Mouse (Mus musculus) CH12F3 (cell line): ENCODE data around the gene Tbc1d16.

Source experiments
- in situ Hi-C: fragments of 300-500 bp; cut with MboI; formaldehyde crosslinking; loops from 2 replicates; pipeline ENCODE4 v1.14.3; 2020; ENCODE audit warnings: low sequenced_read_pairs

Tbc1d16 gene

DNA sequence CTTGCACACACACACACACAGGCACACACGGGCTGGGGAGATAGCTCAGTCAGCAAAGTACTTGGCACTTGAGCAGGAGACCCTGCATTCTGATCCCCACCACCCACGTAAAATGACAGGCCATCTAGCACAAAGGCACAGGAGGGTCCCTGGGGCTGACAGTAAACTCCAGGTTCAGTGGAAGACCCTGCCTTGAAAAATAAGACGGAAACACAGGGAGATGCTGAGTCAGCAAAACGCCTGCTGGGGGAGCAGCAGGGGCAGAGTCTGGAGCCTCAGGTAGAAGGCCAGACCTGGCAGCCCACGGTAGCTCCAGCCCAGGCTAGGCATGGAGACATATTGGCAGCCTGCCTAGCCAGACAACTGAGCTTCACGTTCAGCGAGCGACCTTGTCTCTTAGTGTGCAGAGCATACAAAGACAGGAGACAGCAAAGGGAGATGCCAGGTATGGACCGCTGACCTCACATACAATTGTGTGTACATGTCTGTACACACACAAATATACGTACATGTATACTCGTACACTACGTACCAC lies 46.4 kb downstream of the Tbc1d16 start:
- in situ Hi-C loops = no loop called here

DNA sequence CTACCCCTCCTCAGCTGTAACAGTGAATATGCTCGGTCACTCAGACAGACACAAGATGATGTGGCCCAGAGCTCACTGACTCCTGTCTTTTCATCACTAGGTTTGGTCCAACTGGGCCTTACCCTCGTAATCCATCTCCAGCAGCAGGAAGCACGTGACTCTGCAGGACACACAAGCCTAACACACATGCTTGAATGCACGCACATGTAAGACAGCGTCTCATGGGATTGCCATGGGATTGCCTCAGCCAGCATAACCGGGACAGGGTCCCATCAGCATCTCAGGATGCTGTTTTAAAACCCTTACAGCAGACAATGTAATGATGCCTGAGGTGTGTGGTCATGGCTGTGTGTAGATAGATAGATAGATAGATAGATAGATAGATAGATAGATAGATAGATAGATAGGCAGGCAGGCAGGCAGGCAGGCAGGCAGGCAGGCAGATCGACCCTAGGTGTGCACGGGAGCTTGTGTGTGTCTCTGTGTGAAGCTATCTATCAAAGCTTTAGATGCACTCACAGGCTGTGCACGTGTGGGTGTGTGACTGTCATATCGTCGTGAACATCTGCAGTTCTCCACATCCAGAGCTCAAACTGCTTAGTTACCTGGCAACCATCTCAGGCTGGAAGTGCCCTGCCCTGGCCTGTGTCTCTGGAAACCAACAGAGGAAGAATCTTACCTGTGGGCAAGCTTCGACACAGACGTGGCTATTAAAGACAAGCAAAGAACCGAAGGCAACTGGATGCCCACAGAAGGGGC lies 47.3 kb downstream of the Tbc1d16 start:
- in situ Hi-C loops = no loop called here

DNA sequence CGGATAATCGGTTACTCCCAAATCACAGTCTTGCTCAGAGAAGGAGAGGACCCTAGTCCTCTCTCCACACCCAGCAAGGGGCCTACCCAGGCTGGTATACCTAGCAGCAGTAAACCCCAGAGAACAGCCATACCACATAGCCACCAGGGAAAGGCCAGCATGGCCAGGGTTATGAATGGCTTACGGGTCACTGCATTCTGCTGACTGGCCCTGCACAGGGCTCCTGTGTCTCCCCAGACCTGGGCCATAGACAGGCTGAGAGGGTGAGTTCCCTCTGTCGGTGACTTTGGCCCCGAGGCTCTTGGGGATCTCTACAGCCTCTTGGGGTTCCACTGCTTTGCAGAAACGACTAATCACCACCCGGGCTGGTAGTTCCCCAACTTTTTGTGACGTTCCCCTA lies 50.0 kb downstream of the Tbc1d16 start:
- in situ Hi-C loops = no loop called here

DNA sequence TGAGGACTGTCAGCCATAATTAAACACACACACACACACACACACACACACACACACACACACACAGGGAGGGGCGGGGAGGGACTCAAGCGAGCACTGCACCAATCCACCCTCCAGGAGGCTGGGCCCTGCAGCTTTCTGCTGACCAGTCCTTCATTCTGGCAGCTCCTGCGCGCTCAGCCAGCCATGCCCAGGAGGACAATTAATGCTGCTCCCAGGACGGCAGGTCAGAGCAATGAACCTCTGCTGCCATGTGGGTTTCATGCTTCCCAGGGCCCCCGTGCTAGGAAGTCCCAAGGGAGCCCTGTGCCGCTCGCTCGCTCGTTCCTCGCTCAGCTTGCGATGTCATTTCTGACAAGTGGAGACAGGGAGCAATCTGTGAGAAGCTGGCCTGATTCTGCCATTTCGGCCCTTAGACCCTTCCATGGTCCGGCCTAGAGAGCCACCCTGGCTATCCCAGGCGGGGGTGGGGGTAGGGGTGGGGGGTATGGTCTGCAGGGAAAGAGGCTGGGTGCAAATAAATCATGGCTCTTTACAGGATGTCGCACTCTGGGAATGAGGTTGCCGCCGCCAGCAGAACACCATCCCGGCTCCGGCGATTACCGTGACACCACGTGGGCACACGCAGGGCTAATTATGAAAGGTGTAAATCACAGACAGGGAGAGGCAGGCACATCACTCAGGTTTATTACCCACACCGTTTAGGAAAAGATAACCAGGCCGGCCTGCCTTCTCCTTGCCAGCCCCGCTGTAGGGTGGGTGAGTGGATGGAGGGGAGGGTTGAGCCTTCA lies 51.7 kb downstream of the Tbc1d16 start:
- in situ Hi-C loops = no loop called here

DNA sequence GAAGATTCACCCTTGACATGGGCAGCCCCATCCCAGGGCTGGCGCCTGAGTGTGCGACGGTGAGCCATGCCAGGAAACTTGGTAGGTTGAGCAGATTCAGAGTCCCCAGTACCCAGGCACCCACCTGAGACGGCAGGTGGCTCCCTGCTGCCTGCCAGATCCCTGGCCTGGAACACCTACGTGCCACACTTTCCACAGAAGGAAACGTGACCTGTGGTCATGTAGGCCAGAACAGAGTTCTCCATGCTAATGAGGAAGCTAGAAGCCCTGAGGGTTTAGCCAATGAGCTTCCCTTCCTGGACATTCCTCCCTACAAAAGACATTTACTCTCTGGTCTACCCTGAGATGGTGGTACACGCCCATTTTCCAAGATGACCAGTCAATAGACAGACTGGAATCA lies 56.7 kb downstream of the Tbc1d16 start:
- in situ Hi-C loops = no loop called here

DNA sequence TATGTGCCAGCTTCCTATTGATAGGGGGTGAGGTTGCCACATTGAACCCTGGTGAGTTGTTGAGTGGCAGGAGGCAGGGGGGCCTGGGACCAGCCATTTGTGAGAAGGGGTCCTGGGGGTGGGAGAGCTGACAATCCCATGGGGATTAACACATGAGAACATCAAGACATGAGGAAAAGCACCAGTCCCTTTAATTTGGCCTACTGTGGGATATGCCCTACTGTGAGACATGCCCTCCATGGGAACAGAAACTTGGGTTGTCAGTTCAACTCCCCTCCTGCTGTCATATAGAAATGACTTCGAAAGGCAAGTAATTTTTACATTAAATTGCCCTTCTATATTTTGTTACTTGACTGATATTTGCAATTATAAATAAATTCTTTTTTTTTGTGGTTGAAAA lies 59.4 kb downstream of the Tbc1d16 start:
- in situ Hi-C loops = no loop called here

DNA sequence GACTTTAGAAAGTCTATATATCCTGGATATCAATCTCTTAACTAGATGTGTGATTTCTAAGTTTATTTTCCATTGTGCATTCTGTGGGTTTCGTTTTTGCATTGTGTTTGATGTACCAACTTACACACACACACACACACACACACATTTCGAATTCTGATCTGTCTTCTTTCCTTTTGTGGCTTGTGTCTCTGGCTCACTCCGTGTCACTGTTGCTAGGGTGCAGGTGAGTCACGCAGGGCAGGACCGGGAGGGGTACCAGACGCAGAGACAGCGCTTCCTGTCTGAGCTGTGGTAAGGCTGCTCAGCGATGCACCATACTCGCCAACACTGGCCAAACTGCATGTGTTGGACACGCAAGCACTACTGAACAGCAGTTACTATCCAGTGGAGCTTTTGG lies 62.3 kb downstream of the Tbc1d16 start:
- in situ Hi-C loops = no loop called here

DNA sequence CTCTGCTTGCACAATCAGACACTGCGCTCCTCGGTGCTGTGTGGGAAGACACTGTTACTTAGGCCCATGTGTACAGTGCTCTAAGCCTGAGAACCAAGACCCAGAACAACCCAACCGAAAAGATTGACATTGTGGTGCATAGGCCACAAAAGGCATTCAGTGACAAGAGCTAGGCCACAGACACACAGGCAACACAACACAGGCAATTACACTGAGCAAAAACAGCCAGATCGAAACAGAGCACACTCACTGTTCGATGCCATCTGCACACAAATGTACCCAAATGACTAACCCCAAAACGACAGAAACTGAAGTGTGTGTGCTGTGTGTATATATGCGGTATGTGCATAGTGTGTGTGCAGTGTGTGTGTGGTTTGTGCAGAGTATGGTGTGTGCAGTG lies 63.9 kb downstream of the Tbc1d16 start:
- in situ Hi-C loops = no loop called here

DNA sequence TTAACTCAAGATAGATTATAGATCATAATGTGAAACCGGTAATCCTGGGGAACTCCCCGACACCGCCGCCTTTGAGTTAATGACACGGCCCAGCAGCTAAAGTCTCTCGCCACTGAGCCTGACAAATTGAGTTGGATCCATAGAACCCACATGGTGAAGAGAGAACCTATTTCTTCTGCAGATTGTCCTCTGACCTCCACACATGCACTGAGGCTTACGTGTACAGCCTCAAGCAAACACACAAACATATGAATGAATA lies 64.6 kb downstream of the Tbc1d16 start:
- in situ Hi-C loops = no loop called here

DNA sequence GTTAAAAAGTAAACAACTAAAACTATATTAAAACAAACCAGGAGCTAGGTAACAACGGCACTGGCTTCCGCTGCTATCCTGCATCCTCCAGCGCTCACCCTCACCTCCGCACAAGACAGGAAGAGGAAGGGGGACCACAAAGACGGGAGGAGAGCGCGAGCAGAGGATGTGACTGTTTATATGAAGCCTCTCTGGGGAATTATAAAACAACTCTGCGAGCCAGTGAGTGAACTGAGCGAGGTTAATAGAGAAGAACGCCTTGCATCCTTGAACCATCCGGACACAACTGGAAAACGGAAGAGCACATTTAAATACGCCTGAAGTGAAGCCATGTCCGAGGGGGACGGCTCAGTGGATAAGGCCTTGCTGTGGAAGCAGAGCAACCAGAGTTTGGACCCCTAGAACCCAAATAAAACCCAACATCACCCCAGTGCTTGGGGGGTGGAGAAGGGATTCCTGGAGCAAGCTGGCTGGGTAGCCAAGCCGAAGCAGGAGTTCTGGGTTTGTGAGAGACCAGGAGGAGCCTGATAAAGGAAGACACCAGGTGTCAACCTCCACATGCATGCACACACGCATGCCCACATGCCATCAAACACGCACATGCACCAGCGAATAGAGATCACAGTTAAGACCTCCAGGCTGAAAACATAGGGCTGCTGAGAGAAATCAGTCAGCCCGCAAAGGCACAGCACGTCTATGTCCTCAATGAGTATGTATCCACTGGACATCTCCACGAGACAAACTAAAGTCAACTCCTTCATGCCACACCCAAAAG lies 65.2 kb downstream of the Tbc1d16 start:
- in situ Hi-C loops = no loop called here

DNA sequence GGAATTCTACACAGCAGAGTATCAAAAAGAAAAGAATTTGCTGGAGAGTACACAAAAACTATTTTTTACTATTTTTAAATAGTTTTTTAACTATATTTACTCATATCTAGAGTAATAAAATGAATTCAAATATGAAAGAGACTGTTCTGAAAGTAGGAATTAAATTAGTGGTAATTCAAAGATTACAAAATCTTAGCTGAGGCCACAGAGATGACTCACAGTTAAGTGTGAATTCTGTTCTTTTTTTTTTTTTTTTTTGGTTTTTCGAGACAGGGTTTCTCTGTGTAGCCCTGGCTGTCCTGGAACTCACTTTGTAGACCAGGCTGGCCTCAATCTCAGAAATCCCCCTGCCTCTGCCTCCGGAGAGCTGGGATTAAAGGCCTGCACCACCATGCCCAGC lies 66.6 kb downstream of the Tbc1d16 start:
- in situ Hi-C loops = no loop called here

DNA sequence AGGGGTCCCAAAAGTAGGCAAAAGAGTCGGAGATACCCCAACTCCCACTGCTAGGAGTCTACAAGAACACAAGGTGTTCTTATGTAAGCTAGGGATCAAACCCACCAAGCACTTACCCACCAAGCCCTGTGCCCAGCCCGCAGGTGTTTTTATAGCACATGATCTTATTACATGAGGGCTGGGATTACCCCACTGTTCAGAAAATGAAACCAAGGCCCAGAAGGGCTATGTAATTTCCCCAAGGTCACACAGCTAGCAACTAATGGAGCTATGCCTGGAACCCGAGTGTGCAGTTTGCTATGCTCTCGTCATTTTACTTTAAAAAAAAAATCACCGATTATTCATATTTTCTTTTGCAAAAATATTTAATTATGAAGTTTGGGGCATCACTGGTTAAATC lies 68.2 kb downstream of the Tbc1d16 start:
- in situ Hi-C loops = no loop called here

DNA sequence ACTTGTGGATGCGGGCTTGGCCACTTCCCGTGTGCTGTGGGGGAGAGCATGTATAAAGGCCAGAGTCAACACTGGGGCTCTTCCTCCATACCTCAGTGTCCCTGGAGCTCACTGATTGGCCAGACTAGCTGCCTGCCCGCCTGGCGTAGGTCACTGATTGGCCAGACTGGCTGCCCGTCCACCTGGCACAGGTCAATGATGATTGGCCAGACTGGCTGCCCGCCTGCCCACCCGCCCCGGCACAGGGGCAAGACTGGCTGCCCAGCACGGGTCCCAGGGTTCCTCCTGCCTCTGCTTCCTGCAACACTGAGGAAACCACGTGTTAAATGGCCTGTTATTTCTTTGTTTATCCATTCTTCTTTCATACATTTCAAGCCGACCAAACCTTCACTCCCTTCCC lies 68.8 kb downstream of the Tbc1d16 start:
- in situ Hi-C loops = no loop called here

DNA sequence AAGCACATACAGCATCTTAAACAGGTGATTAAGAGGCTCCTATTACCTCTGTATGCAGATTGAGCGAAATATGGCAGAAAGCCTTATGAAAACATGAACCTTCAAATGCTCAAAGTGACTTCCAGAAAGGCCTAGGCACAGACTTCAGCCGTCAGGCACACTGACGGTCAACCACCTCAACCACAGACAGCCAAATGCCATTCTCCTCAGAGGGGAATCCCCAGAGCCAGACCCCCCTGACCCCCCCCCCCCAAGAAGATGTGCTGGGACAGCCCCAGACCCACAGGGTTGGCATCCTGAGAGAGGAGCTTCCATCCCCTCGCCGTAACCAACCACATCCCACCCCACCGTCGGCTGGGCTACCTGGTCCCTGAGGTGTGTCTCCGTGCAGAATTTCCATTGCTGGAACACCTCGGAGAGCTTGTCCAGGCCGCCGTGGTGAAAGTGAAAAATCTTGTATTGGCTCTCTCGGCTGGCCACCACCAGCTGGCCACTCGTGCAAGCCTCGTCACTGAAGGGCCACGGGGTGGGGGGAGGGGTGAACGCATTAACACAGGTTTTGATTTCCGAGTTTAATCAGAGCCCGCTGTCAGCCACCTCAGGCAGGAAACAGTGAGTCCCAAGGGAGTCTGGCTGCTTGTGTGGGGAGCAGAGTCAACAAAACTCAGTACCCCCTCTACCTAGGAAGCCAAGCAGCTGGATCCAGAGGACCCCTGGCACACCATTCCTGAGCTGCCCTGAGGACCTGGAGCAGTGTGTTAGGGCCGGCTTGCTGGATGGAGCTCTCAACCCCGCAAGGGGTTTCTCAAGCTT lies 70.7 kb downstream of the Tbc1d16 start:
- in situ Hi-C loops = no loop called here

DNA sequence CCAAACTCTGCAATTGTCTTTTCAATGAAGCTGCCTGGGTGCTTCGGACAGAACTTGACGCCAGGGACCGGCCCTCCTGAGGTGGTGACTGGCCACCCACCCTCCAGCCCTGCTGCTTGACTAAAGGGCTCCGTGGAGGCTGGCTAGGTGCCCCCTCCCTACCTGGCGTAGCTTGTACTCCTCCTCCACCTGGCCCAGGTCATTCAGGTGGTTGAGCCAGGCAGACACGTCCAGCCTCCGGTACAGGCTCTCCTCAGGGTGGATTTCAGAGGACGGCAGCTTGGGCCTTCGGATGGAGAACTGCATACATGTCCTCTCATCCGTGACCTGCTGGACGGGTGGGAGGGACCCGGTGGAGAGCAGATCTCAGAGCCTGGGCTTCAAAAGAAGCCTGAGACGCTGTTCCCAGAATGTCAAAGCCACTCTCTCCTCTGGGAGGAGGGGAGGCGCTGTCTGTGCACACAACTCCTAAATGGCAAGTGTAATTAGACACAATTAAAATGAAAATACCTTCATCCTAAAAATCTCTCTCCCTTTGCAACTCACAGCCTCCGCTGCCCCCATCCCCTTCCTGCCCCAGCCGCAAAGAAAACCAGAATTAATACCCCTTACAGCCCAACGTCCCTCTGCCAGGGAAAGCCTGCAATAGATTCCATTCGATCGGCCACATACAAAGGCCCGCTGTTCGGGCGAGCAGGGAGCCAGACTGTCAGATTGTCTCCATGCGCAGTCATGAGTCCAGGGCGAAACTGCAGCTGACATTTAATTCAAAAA lies 71.6 kb downstream of the Tbc1d16 start:
- in situ Hi-C loops = no loop called here

DNA sequence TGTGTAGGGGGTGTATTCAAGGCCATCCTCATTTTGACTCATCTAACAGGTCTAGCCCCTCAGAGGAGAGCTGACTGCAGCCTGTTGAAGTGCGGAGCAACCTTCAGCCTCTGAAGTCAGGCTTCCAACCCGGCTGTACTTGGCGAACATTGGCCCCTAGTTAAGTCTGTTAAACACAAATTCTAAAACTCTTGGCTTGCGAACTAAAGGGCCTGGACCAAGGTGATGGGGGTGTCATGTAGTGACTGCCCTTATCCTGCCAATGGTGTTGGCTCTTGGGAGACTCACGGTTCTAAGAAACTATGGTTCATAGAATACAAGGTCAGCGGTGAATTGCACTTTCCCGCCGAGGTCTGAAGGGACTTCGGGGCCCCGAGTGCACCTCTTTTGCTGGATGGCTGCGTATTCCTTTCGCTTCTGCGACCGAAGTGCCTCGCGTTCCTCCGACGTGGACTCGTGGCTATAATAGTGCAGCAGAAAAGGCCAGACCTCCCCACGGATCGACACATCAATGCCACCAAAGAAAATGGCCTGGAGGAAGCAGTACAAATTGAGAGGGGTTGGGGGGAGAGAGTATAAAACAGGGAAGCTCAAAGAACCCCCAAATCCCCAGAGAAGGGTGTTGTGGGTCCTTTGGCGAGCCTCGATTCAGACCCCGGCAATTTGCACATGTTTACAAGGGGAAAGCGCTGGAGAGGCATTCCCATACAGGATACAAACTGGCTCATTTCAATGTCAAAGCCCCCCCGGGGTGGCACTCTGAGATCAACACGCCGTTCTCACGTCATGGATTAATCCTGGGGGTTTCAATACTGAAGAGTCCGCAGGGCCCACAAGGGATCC lies 72.4 kb downstream of the Tbc1d16 start:
- in situ Hi-C loops = no loop called here

DNA sequence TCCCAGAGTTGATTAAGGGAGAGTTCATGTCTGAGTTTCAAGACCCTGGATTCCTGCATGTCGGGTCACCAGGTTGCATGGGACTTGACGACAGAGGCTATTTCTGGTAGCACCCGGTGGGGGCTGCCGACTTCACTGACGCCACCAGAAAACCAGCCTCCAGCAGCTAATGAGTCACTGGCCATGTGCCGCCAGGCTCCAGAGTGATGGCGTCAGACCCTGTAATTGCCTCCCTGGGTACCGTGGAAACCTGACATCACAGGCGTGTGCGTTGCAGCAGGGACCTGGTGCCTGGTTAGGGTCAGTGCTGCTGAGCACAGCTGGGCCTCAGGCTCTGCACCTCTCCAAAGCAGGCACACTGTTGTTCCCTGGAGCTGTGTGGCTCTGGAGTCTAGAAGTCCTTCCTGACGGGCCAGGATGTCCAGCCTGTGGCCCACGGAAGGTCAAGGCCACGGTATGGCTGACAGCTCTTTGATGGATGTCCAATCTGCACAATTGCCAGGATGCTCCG lies 75.9 kb downstream of the Tbc1d16 start:
- in situ Hi-C loops = no loop called here

DNA sequence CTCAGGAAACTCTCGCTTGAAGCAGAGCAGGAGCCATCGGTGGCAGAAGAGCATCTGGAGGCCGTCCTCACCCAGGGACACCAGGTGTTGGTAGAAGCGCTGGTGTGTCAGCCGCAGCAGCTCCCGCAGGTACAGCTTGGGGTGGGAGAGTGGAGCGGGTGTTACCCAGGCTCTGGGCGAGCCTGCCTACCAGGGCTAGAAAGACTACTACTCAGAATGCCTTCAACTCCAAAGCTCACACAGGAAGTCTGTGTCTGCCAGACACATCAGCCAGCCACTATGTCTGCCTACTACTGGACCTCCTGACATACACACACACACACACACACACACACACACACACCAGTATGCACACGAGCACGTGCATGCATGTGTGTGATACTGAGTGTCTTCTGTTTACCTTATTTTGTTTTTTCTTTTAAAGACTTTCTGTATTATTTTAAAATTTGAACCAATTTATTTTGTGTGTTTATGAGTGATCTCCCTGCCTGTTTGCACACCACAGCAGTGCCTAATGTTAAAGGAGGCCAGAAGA lies 77.2 kb downstream of the Tbc1d16 start:
- in situ Hi-C loops = no loop called here

DNA sequence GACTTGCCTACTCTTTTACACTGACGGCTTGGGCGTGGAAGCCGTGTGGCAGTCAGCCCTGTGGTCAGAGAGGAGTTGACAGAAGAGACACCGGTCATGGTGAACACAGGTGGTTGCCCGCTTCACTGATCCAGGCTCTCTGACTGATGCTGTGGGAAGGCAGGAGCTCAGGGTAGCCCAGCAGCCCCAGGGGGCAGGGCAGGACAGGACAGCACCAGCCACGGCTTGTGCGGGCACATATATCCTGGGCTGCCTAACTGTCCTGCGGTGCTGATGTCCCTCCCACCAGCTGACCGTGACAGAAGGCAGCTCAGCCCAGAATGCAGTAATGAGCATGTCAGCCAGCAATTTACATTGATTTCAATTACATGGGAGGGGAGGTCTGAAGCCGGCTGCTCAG lies 77.9 kb downstream of the Tbc1d16 start:
- in situ Hi-C loops = no loop called here
